Mouse (Mus musculus) c-Kit-positive CD71-negative TER-119-negative erythroid progenitor cells, embryonic 14.5 days (primary cell): ENCODE data around the gene Fam107a.

ENCODE experiments used
- DNase-seq: peaks from one replicate; pipeline ENCODE4 v3.0.0-alpha.2; 2013; ENCODE audit warnings: low read depth

The Fam107a gene

GRCm38 (mm10) chr14:8256881-8257280, 60.9 kb downstream of the Fam107a start:
- DNase-seq, result no peak

DNA sequence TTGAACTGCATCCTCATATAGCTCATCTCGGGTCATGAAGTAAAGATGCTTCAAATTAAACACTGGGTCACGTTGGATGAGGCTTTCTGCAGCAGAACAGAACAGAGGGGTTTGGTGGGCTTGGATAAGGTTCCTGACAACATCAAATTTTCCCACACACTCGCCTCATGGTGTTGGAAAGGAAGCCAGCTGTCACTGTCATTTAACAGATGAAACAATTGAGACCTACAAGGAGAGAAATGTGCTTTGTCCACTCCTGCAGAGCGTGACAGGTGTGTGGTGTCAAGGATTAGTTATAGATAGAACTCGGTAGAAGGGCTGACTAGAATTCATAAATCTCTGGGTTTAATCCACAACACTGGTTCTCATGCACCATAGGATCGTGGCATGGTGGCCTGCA, 61.8 kb downstream of the Fam107a start:
- DNase-seq, result no peak

GRCm38 (mm10) chr14:8255076-8255729, 62.6 kb downstream of the Fam107a start:
- DNase-seq, result peak; percentile 40

DNA sequence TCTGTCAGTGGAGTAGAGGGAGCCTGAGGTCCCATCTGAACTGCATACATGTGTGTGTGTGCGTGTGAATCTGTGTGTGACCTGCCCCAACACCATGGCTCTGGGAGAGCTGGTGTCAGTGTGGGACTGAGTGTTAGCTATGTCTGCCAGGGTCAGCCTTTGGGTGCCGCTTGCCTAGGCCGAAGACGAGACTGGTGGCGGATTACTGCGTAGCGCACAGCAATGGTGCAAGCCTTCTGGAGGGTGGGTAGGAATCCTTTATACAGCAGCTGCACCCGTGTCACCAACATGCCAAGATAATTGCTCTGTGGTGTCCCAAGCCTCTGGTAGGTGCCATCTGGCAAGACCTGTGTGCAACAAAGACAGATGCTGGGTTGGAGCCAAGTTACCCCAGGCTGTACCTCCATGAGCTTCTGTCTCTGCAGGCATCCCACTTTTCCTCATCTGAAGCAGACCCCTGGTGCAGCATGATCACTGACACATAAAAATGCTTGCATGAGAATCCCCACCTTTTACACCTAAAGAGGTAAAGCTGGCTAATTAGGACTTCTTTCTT, 66.4 kb downstream of the Fam107a start:
- no peak for DNase-seq

GRCm38 (mm10) chr14:8250141-8250871, 67.5 kb downstream of the Fam107a start:
- no peak for DNase-seq

DNA sequence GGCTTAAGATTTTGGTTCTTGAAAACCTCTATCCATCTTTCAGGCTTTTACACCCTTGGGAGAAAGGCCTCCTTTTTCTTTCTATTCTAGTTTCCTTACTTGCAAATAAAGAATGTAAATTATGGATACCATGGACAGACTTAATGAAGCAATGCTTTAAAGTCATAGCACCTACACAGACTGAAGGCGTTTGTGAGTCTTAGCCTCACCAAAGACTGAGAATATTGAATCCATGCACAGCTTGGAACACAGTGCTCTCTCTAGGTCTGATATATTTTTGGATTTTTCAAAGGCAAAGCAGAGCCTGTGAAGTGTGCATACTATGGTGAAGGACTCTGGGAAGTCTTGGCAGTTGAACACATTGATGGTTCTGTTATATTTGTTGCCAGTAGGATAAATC, 68.6 kb downstream of the Fam107a start:
- DNase-seq, result no peak

DNA sequence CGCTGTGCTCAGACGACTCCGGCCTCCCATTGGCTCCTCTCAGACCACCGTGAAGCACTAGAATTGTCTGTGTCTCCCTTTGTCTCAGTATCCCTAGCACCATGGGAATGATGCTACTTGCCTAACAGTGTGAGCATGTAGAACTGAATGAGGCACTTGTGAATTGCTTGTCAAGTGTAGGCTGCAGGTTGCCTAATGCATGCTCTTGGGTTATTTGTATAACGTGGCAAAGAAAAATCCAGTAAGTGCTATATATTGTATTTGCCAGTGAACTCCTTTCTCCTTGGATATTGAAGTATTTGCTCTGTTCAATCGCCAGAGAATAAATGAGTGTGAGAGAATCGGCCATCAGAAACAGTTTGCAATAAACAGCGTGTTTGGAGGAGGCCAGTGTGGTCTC, 70.9 kb downstream of the Fam107a start:
- DNase-seq, result no peak
